Mouse (Mus musculus) kidney, adult 8-10 months (tissue): ENCODE measurements around the gene Cyb5rl.
A peak's percentile ranks its signal among the peaks of the same experiment; 100 is the strongest.

Experiments used
- DNase-seq, 2 experiments: peaks; one replicate each; pipeline ENCODE4 v3.0.0; 2022

Gene Cyb5rl

DNA sequence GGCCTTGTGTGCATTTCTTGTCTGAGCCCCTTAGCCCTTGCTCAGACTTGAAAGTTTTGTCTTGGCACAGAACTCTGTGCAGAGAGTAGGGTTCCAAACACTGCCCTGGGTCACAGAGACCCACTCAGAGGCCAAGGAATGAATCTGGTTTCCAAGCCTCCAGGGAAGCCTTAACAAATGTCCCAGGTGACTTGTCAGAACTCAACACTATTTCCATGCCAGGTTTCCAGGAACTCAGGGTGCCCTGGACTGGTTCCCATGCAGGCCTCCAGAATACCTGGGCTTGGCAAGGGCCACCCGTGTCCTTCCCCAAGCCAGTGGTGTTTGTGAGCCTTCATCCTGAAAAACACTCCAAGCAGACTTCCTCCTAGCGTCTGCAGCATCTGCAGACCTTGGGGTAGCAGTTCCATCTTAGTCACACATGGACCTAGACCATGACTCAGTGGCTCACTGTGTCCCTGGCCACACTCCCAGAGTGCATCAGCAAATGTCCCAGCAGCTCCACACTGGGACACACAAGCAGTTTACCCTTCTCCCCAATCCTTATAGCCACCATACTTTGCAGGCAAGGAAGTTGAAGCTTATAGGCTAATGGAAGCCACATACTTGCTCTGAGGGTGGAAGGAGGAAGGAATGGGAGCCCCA is 51.1 kb downstream of the Cyb5rl start:
- peak; percentile 47 to 55 for DNase-seq

DNA sequence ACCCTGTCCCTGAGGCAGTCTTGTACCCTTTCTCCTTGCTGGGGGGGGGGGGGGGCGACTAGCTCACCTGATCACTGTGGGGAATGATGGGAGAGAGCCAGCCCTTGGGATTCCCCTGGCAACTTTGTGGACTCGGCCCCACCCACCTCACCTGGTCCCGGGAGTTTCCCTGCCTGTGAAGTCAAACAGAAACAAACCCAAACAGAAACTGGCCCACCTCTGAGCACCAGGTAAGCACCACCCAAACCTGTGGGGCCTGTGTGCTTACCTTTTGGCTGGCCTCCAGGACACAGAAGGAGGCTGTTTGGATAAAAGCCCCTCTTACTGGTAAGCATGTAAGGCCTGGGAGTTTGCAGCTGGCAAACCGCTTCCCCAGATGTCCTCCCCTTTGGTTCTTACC is 52.3 kb downstream of the Cyb5rl start:
- no peak for DNase-seq

DNA sequence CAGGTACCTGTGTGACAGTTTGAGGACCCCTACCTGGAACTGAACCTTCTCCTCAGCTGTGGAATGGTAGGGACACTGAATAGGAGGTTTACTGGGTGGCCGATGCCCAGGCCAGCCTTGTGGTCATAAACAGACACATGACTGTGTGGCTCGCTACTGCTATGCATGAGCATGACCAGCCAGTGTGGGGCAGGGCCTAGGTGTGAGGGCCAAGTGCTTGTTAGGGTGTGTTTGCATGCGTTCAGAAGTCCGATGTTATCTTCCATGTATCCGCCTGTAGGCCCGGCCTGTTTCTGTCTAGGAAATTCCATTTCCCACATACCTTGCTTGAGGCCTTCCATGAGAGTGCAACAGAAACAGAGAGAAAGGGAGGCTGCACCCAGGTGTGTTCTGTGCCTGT is 53.9 kb downstream of the Cyb5rl start:
- no peak for DNase-seq

DNA sequence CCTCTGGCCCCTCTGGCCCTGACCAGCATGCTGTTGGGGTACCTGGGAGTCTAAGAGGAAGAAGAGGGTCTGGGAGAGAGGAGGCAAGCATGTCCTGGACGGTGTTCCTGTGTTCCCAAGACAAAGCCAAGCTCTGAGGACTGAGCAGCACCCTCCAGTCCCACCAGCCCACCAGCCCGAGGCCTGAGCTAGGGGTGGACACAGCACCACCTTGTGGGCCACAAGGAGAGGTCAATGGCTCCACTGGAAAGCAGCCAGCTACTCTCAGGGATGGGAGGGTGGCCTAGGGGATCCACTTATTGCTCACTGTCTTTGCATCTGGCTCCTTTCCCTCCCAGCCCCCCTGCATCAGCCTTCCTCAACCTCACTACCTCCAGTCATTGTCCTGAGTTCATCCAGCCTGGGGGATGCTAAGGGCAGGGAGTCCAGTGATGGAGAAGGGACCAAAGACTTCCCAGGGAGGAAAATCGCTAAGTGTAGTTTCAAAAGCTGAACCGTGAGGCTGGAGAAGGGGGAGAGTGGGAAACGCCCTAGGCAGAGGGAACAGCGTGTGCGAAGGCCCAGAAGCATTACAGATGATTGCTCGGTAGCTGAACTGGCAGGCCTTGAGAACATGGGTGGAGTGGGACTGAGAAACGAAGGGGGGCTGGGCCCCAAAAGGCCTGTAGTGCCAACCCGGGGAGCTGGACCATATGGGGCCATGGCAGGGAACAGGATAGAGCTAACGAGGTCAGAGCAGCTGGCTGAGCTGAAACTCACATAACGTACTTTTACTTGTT is 54.6 kb downstream of the Cyb5rl start:
- peak in 1 of 2 experiments; percentile 43 for DNase-seq

DNA sequence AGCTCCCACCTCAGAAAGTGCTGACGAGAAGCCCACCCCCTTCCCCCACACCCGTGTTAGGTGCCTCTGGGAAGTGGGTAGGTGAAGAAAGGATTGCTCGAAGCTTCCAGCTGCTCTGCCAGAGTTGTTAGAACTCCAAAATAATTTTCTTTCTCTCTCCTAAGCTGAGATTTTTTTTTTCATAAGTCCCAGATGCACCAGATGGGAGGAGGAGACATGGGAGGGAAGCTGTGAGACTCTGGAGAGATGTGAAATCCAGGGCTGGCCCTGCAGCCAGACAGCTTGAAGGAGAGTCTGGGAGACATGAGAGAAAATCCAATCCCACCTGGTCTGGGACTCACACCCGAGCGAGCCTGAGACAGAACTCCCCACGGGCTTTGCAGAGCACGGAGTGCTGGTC is 57.6 kb downstream of the Cyb5rl start:
- DNase-seq: no peak

DNA sequence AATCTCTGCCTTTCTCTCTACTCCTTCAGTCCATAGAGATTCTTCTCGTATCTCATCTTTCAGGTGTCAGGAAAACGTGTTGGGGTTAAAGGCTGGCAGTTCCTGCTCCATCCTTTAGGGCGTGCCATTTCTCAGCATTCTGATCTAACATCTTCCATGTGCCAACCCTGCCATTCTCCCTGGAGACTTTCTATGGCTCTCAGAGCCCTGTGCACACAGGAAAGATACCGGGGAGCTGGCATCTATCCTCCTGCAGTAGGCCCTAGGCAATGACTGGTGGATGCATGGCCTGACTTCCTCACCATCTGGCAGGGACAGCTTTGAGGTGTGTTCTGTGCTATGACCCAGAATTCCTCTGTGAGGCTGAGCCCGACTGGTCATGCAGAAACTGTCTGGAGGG is 58.3 kb downstream of the Cyb5rl start:
- no peak for DNase-seq

DNA sequence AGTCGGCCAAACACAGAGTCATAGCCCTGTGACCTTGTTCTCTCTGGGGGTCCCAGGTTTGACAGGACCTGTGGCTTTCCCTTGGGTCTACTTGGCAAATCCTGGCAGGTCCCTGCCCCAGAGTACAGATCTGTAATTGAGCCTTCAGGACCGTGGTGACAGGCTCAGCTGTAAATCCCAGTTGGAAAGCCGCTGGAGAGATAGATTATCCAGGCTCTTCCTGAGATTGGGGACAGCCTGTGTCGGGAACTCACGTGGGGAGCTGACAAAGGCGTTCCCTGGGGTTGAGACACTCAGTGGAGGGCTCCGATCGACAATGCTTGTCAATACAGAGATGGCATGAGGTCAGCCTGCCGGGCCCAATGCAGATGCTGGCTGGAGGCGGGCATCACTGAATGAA is 59.6 kb downstream of the Cyb5rl start:
- no peak for DNase-seq

DNA sequence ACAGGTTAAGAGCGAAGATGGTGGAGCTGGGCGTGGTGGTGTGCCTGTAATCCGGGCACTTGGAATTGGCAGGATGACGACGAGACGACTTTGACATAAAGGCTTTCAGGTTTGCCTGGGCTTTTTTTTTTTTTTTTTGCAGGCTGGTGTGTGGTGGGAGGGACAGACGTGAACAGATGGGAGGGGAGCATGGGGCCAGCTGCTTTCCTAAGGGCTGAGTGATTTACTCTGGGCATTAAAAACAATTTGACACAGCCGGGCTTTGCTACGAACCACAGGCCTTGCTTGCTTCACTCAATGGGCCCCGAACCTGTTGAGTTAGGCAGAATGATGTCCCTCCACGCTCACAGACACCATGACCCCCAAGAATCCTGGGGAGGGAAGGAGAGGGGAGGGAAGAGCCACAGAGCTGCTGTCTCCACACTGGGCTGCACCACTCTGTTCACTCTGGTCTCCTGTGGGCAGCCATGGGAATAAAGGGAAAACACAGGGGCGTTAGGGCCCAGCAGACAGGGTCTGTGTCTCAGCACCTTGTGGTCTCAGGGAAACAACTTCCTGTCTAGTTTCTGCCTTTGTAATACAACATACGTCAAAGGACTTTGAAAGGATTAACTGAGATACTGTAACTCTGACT is 60.2 kb downstream of the Cyb5rl start:
- no peak for DNase-seq

DNA sequence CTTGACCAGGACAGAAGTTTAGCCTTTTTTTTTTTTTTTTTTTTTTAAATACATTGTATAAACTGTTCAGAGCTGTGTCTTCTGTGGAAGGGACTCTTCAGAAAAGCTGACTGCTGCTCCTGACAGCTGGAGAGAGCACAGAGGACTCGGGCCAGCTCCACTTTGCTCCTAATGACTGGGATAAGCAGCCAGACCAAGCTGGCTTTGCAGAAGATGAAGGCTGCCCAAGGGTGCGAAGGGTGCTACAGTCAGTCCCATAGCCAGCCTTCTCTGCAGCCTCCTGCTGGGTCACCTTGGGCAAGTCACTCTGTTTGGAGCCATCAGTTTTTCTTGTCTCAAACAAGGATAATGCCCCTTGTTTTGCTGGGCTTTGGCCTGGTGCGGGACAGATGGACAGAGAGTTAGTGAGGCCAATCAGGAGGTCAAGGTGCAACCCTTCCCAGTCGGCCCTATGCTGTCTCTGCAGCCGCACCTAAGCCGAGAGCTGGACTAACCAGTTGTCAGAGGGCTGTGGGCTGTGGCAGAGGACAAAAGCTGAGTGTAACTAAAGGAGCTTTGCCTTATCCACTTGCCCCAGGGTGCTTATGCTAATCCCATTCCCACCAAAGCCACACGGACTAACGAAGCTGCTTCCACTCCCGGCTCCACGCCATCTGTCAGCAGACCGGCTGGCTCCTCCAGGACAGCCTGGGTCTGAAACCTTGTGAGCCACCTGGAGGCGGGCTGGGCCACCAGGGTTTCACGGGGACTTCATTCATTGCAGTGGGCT is 61.3 kb downstream of the Cyb5rl start:
- DNase-seq: no peak

DNA sequence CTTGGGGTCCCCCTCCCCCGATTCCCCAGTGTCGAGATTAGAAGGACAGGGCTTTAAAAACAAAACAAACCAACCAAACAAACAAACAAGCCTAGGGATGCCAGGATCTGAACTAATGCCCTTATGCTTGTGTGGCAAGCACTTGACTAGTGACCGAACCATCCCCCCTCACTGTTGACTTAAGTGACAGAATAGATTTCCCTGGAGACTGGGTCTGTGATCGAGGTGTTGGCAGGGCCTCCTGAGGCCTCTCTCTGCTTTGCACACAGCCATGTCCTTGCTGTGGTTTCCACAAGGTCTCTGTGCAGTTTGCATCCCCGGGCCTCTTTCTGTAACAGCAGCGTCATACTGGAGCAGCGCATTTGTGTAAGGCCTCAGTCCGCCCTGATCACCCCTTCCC is 62.6 kb downstream of the Cyb5rl start:
- DNase-seq: no peak

DNA sequence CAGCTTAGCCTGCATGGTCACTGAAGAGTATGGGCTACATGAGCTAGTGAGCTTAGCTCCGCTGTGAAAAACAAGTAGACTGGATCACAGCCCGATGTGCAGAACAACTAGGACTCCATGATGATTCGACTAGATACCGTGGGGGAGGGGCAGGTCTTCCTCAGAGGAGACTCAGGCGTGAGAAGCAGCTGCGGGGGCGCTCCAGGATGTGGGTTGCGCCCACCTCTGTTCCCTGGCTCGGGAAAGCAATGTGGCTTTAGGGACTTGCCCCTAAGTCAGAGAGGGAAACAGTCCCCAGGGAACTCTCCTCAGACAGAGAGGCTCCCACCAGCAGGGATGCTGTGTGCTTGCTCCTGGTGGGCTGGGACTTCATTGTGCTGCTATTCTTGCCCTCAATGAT is 63.7 kb downstream of the Cyb5rl start:
- DNase-seq: no peak

DNA sequence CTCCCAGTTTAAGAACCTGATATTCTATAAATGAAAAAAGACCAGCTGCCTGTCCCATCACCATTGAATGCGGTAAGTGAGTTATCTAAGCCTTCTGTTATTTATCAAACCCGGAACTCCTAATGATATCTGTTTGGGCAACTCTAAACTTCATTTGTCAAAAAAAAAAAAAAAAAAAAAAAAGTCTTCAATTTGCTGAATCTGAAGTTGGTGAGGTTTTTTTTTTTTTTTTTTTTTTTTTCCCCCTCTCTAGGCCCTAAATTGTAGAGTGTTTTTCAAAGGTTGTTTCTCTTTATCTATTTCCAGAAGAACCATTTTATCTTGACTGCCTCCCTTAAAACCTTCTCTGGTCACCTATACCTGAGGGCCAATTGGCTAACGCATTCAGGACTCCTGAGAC is 68.1 kb downstream of the Cyb5rl start:
- DNase-seq: no peak

DNA sequence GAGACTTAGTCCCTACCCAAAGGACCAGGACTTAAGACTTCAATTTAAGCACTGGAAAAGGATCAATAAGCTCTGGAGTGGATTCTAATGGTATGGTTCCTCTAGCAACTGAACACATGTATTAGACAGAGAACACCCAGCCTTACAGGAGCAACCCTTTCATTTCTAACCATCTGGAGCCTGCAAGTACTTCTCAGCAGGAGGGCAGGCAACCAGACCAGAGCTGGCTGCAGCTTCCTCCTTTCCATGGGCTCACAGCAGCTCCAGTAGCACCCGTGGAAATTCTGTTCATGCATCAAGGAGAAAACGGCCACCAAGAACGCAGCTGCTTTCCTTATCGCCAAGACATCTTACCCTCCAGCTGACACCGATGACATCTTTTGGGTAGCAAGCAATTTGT is 68.9 kb downstream of the Cyb5rl start:
- no peak for DNase-seq

DNA sequence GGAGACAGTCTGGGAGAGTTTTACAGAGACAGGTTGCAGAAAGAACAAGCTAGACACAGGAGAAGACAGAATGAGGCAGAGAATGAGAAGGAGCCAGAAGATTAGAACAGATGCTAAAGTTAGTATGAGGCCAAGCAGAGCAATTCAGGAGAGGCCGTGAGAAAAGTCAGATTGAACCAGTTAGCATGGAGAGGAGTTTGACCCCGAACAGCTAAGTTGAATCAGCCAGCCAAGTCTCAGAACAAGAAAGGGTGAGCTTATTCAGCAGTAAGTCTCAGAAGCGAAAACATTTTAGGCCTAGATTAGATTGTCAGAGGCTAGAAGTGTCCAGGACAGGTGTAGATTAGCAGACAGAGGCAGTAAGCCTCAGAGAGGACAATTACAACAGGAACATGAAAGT is 69.7 kb downstream of the Cyb5rl start:
- peak; percentile 50 to 67 for DNase-seq
